Mouse (Mus musculus): ENCODE results near the gene Glis1. TPM values are rescaled to one million over a fixed set of nuclear protein-coding genes. Genes with fewer than 3 reads are reported as not detected.

The Glis1 gene
- polyA plus RNA-seq, 1 experiment from 2014 or later: 26.0 TPM

- H3K36me3 ChIP-seq: no peaks in the 10 kb centered on the region
- H3K27me3 ChIP-seq: peaks cover 7% of the 10 kb centered on the region; the same call in 1 of the 2 replicates
- ATAC-seq (ENCODE audit: insufficient number of reproducible peaks, insufficient read depth, low FRiP score, low TSS enrichment): no peak
- no peak overlapping the region for H3K9ac ChIP-seq
- H3K4me2 ChIP-seq (replicated peaks): no peak overlapping the region
- H3K9me3 ChIP-seq: no peaks in the 10 kb centered on the region
- no peak overlapping the region for H3K4me3 ChIP-seq
- 85% methylated on average over 4 of the region's 4 CpGs for WGBS
- H3K27ac ChIP-seq: no peak overlapping the region
- 0 out of 2 replicates have a peak, but pooled peaks cover 3% of the 10 kb centered on the region for H3K4me1 ChIP-seq
Observed at GRCm38 (mm10) chr4:107484221-107484575, 49.8 kb downstream of the Glis1 start.

GRCm38 (mm10) chr4:107485903-107486302, 51.5 kb downstream of the Glis1 start:
- H3K4me1 ChIP-seq: 0 out of 2 replicates have a peak, but pooled peaks cover 3% of the 10 kb centered on the region
- H3K36me3 ChIP-seq: no peaks in the 10 kb centered on the region
- H3K9me3 ChIP-seq: no peaks in the 10 kb centered on the region
- 66% methylated on average over 5 of the region's 5 CpGs for WGBS
- H3K9ac ChIP-seq: no peak overlapping the region
- no peak overlapping the region for H3K4me2 ChIP-seq (replicated peaks)
- no peak for ATAC-seq (ENCODE audit: insufficient number of reproducible peaks, insufficient read depth, low FRiP score, low TSS enrichment)
- H3K4me3 ChIP-seq: no peak overlapping the region
- H3K27ac ChIP-seq: no peak overlapping the region
- no peaks in the 10 kb centered on the region for H3K27me3 ChIP-seq

- Histone ChIP-seq H3K4me1 (0 out of 2 replicates have a peak, but pooled peaks cover 3% of the 10 kb centered on the region), H3K9ac (no peak overlapping the region), H3K4me2 (replicated peaks) (no peak overlapping the region), H3K4me3 (no peak overlapping the region), H3K36me3 (no peaks in the 10 kb centered on the region), H3K27me3 (no peaks in the 10 kb centered on the region), H3K27ac (no peak overlapping the region), H3K9me3 (no peaks in the 10 kb centered on the region)
- ATAC-seq (ENCODE audit: insufficient number of reproducible peaks, insufficient read depth, low FRiP score, low TSS enrichment): no peak
- WGBS: 83% methylated on average over 20 of the region's 20 CpGs
Observed at GRCm38 (mm10) chr4:107489121-107489840, 54.9 kb downstream of the Glis1 start.

- Histone ChIP-seq H3K4me3 (no peak overlapping the region), H3K4me2 (replicated peaks) (no peak overlapping the region), H3K27ac (no peak overlapping the region), H3K36me3 (no peaks in the 10 kb centered on the region), H3K4me1 (peaks cover 12% of the 10 kb centered on the region; the same call in 1 of the 2 replicates), H3K9me3 (no peaks in the 10 kb centered on the region), H3K27me3 (no peaks in the 10 kb centered on the region), H3K9ac (no peak overlapping the region)
- ATAC-seq (ENCODE audit: insufficient number of reproducible peaks, insufficient read depth, low FRiP score, low TSS enrichment): no peak
- 77% methylated on average over 5 of the region's 5 CpGs for WGBS
Observed at GRCm38 (mm10) chr4:107492991-107493390, 58.6 kb downstream of the Glis1 start.

- Histone ChIP-seq H3K27ac (no peak overlapping the region), H3K4me3 (no peak overlapping the region), H3K9ac (no peak overlapping the region), H3K27me3 (no peaks in the 10 kb centered on the region), H3K36me3 (no peaks in the 10 kb centered on the region), H3K4me1 (peaks cover 16% of the 10 kb centered on the region; the same call in 1 of the 2 replicates), H3K4me2 (replicated peaks) (no peak overlapping the region), H3K9me3 (no peaks in the 10 kb centered on the region)
- ATAC-seq (ENCODE audit: insufficient number of reproducible peaks, insufficient read depth, low FRiP score, low TSS enrichment): no peak
- 72% methylated on average over 9 of the region's 9 CpGs for WGBS
Observed at GRCm38 (mm10) chr4:107495751-107496430, 61.5 kb downstream of the Glis1 start.

- no peaks in the 10 kb centered on the region for H3K27me3 ChIP-seq
Observed at GRCm38 (mm10) chr4:107497430-107497935, 63.1 kb downstream of the Glis1 start.

GRCm38 (mm10) chr4:107502601-107503051, 68.2 kb downstream of the Glis1 start:
- no peaks in the 10 kb centered on the region for H3K9me3 ChIP-seq
- 22% methylated on average over 10 of the region's 10 CpGs for WGBS
- peak overlapping the region; percentile 58; the same call in 1 of the 2 replicates for H3K27ac ChIP-seq
- no peaks in the 10 kb centered on the region for H3K36me3 ChIP-seq
- ATAC-seq (ENCODE audit: insufficient number of reproducible peaks, insufficient read depth, low FRiP score, low TSS enrichment): no peak
- no peaks in the 10 kb centered on the region; the same call in 1 of the 2 replicates for H3K27me3 ChIP-seq
- H3K4me1 ChIP-seq: peaks cover 29% of the 10 kb centered on the region
- H3K4me2 ChIP-seq (replicated peaks): 0 out of 2 replicates have a peak overlapping the region, but pooled peaks have one; percentile 23
- no peak overlapping the region for H3K9ac ChIP-seq
- H3K4me3 ChIP-seq: no peak overlapping the region

More at GRCm38 (mm10) chr4:107497430-107497935, 63.1 kb downstream of the Glis1 start:
- ATAC-seq (ENCODE audit: insufficient number of reproducible peaks, insufficient read depth, low FRiP score, low TSS enrichment): no peak
- H3K27ac ChIP-seq: no peak overlapping the region
- H3K4me3 ChIP-seq: no peak overlapping the region
- WGBS: 51% methylated on average over 18 of the region's 18 CpGs
- H3K4me1 ChIP-seq: peaks cover 25% of the 10 kb centered on the region
- H3K4me2 ChIP-seq (replicated peaks): no peak overlapping the region
- H3K9ac ChIP-seq: no peak overlapping the region
- no peaks in the 10 kb centered on the region for H3K9me3 ChIP-seq
- H3K36me3 ChIP-seq: no peaks in the 10 kb centered on the region

GRCm38 (mm10) chr4:107514981-107515380, 80.6 kb downstream of the Glis1 start:
- Histone ChIP-seq H3K9ac (no peak overlapping the region), H3K27ac (no peak overlapping the region), H3K4me3 (no peak overlapping the region), H3K9me3 (no peaks in the 10 kb centered on the region), H3K27me3 (no peaks in the 10 kb centered on the region), H3K4me2 (replicated peaks) (no peak overlapping the region), H3K4me1 (peaks cover 29% of the 10 kb centered on the region), H3K36me3 (no peaks in the 10 kb centered on the region)
- ATAC-seq (ENCODE audit: insufficient number of reproducible peaks, insufficient read depth, low FRiP score, low TSS enrichment): no peak
- WGBS: 89% methylated on average over 11 of the region's 11 CpGs

- no peak overlapping the region for H3K4me2 ChIP-seq (replicated peaks)
- no peak overlapping the region for H3K4me3 ChIP-seq
- no peaks in the 10 kb centered on the region for H3K27me3 ChIP-seq
- peaks cover 35% of the 10 kb centered on the region for H3K4me1 ChIP-seq
- H3K27ac ChIP-seq: no peak overlapping the region
- no peak overlapping the region for H3K9ac ChIP-seq
- WGBS: 91% methylated on average over 7 of the region's 7 CpGs
- H3K36me3 ChIP-seq: no peaks in the 10 kb centered on the region
- no peaks in the 10 kb centered on the region for H3K9me3 ChIP-seq
- no peak for ATAC-seq (ENCODE audit: insufficient number of reproducible peaks, insufficient read depth, low FRiP score, low TSS enrichment)
Observed at GRCm38 (mm10) chr4:107515626-107516025, 81.2 kb downstream of the Glis1 start.

GRCm38 (mm10) chr4:107518766-107519165, 84.4 kb downstream of the Glis1 start:
- Histone ChIP-seq H3K27me3 (no peaks in the 10 kb centered on the region), H3K9ac (no peak overlapping the region), H3K4me3 (no peak overlapping the region), H3K4me1 (peaks cover 46% of the 10 kb centered on the region), H3K36me3 (no peaks in the 10 kb centered on the region), H3K9me3 (no peaks in the 10 kb centered on the region), H3K4me2 (replicated peaks) (no peak overlapping the region), H3K27ac (no peak overlapping the region)
- ATAC-seq (ENCODE audit: insufficient number of reproducible peaks, insufficient read depth, low FRiP score, low TSS enrichment): no peak
- WGBS: 60% methylated on average over 11 of the region's 11 CpGs

- WGBS: 72% methylated on average over 5 of the region's 5 CpGs
- peak overlapping the region; percentile 69 for H3K27ac ChIP-seq
Observed at GRCm38 (mm10) chr4:107520071-107520470, 85.7 kb downstream of the Glis1 start.

GRCm38 (mm10) chr4:107520816-107521215, 86.4 kb downstream of the Glis1 start:
- H3K4me1 ChIP-seq: peaks cover 46% of the 10 kb centered on the region

More at GRCm38 (mm10) chr4:107520071-107520470, 85.7 kb downstream of the Glis1 start:
- H3K36me3 ChIP-seq: no peaks in the 10 kb centered on the region
- no peak overlapping the region for H3K9ac ChIP-seq
- H3K4me3 ChIP-seq: no peak overlapping the region
- H3K9me3 ChIP-seq: no peaks in the 10 kb centered on the region
- ATAC-seq (ENCODE audit: insufficient number of reproducible peaks, insufficient read depth, low FRiP score, low TSS enrichment): no peak
- H3K27me3 ChIP-seq: no peaks in the 10 kb centered on the region
- H3K4me1 ChIP-seq: peaks cover 46% of the 10 kb centered on the region
- no peak overlapping the region for H3K4me2 ChIP-seq (replicated peaks)

More at GRCm38 (mm10) chr4:107520816-107521215, 86.4 kb downstream of the Glis1 start:
- Histone ChIP-seq H3K36me3 (no peaks in the 10 kb centered on the region), H3K27ac (peak overlapping the region; percentile 69), H3K9ac (no peak overlapping the region), H3K4me2 (replicated peaks) (no peak overlapping the region), H3K4me3 (no peak overlapping the region), H3K9me3 (no peaks in the 10 kb centered on the region), H3K27me3 (no peaks in the 10 kb centered on the region)
- ATAC-seq (ENCODE audit: insufficient number of reproducible peaks, insufficient read depth, low FRiP score, low TSS enrichment): no peak
- 23% methylated on average over 4 of the region's 5 CpGs for WGBS
